Mouse (Mus musculus): ENCODE measurements around the gene Kxd1. TPM values are rescaled to one million over a fixed set of nuclear protein-coding genes. Genes with fewer than 3 reads are reported as not detected.

Kxd1 gene
- polyA plus RNA-seq, 1 experiment from 2014 or later, result 47.4 TPM

DNA sequence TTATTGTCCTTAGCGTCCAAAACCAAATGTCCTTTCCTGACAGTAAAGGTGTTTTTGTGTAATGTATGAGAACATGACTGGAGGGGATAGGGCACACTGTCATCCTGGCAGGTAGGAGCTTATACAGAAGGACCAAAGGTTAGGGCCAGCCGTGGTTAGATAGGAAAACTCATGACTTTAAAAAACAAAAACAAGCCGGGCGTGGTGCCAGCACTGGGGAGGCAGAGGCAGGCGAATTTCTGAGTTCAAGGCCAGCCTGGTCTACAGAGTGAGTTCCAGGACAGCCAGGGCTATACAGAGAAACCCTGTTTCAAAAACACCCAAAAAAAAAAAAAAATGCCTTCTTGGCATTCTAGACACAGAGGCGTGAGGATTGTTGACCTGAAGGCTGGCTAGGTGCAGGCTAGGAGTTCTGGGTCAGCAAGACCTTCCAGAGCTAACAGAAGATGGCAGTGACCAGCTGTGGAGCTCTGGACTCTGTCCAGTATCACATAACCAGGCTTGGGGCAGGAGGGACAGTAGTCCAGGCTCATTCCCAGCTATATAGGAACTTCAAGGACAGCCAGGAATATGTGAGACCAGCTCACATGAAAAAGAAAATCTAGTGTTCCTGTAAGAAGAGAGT, 36.1 kb upstream of the Kxd1 start:
- DNase-seq (ENCODE audit: low spot score) (no peak), ATAC-seq (replicated peaks; ENCODE audit: insufficient number of reproducible peaks, low FRiP score, low TSS enrichment, low read depth) (no peak)
- H3K9me3 ChIP-seq (replicated peaks; ENCODE audit: control insufficient read depth, low read length), result no peaks in the 10 kb centered on the region
- H3K4me3 ChIP-seq (ENCODE audit: low read depth, low read length), result no peak overlapping the region
- H3K36me3 ChIP-seq (replicated peaks; ENCODE audit: control insufficient read depth, insufficient read depth, low read depth, low read length), result no peaks in the 10 kb centered on the region
- WGBS, result 96% methylated on average over 6 of the region's 6 CpGs
- H3K27ac ChIP-seq (replicated peaks; ENCODE audit: low read depth, low read length), result no peak overlapping the region
- no peaks in the 10 kb centered on the region for H3K27me3 ChIP-seq (ENCODE audit: control insufficient read depth, insufficient read depth, low read length)
- no peak overlapping the region for H3K4me2 ChIP-seq (ENCODE audit: low read depth, low read length)
- H3K4me1 ChIP-seq (ENCODE audit: control insufficient read depth, insufficient read depth, low read length), result no peaks in the 10 kb centered on the region
- no peak overlapping the region for H3K9ac ChIP-seq (replicated peaks; ENCODE audit: low read length)

DNA sequence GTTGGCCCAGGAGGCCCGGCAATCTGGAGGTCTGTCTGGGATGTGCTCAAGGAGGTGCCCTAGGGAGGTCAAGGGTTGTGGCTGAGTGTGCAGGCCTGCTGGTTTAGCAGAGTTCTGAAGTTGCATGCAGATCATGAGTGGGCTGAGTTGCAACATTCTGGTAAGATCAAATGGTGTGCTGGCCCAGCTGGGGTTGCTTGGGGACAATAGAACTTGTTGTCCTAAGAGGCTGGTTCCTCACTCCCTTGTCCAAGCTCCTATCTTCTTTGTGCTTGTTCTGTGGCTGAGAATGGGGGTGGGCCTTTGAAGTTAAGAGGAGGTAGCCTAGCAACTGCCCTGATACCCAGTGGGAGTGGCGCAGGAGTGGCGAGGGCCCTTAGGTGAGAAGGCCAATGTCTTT, 35.0 kb upstream of the Kxd1 start:
- DNase-seq (ENCODE audit: low spot score) (no peak), ATAC-seq (replicated peaks; ENCODE audit: insufficient number of reproducible peaks, low FRiP score, low TSS enrichment, low read depth) (no peak)
- H3K27me3 ChIP-seq (ENCODE audit: control insufficient read depth, insufficient read depth, low read length), result no peaks in the 10 kb centered on the region
- no peaks in the 10 kb centered on the region for H3K9me3 ChIP-seq (replicated peaks; ENCODE audit: control insufficient read depth, low read length)
- H3K4me1 ChIP-seq (ENCODE audit: control insufficient read depth, insufficient read depth, low read length), result no peaks in the 10 kb centered on the region
- no peak overlapping the region for H3K4me3 ChIP-seq (ENCODE audit: low read depth, low read length)
- WGBS, result 83% methylated on average over 3 of the region's 3 CpGs
- no peak overlapping the region for H3K27ac ChIP-seq (replicated peaks; ENCODE audit: low read depth, low read length)
- H3K36me3 ChIP-seq (replicated peaks; ENCODE audit: control insufficient read depth, insufficient read depth, low read depth, low read length), result no peaks in the 10 kb centered on the region
- no peak overlapping the region for H3K4me2 ChIP-seq (ENCODE audit: low read depth, low read length)
- no peak overlapping the region for H3K9ac ChIP-seq (replicated peaks; ENCODE audit: low read length)

DNA sequence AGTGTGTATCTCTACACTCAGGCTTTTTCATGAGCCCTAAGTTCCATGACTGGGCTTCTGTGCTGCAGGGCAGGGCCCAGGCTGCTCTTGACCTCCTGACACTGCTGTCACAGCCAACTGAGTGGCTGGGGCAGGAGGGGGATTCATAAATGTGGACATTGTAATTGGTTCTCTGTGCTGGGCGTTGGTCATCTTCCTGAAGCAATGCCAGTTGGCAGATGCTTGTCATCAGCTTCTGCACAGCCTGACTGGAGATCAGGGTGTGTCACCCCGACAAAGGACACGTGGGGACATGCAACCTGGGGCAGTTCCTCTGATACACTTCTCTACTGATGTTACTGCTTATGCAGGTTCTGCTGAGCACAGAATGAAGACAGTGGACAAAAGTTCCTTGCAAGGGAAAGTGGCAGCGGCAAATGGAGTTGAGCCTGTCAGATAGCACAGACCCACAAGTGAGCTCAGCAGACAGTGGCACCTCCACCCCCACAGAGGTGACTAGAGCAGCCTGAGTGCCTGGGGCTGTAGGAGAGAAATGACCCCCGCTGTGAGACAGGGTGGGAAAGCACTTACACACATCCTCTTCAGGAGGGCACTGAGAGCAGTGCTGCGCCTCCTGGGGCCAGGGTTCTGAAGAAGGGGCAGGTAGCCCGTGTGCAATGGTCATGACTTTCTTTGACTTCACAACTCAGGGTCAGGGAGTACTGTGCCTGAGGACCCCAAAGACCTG, 34.2 kb upstream of the Kxd1 start:
- no peaks in the 10 kb centered on the region for H3K4me1 ChIP-seq (ENCODE audit: control insufficient read depth, insufficient read depth, low read length)
- no peak overlapping the region for H3K4me3 ChIP-seq (ENCODE audit: low read depth, low read length)
- no peaks in the 10 kb centered on the region for H3K27me3 ChIP-seq (ENCODE audit: control insufficient read depth, insufficient read depth, low read length)
- H3K4me2 ChIP-seq (ENCODE audit: low read depth, low read length), result no peak overlapping the region
- DNase-seq (ENCODE audit: low spot score), result no peak
- H3K9ac ChIP-seq (replicated peaks; ENCODE audit: low read length), result peak overlapping the region; percentile 22; the same call in 1 of the 2 replicates
- ATAC-seq (replicated peaks; ENCODE audit: insufficient number of reproducible peaks, low FRiP score, low TSS enrichment, low read depth), result no peak
- WGBS, result 65% methylated on average over 7 of the region's 7 CpGs
- no peak overlapping the region for H3K27ac ChIP-seq (replicated peaks; ENCODE audit: low read depth, low read length)
- no peaks in the 10 kb centered on the region for H3K36me3 ChIP-seq (replicated peaks; ENCODE audit: control insufficient read depth, insufficient read depth, low read depth, low read length)
- H3K9me3 ChIP-seq (replicated peaks; ENCODE audit: control insufficient read depth, low read length), result no peaks in the 10 kb centered on the region

DNA sequence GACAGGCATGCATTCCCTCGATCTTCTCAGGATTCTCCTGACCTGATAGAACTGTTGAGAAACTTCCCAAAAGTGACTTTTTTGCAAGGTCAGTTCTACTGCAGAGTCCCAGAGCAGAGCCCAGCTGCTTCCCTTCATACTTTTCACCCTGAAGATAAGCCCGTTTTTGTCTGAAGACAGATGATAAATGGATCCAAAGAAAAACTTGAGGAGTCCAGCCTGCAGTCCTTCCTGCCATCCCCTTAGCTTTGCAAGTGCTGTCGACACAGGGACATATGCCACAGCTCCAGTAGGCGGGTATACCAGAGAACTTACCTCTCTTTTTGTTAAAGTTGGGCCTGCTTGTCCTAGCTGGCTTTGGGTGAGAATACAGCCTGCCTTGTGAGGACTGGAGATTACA, 33.6 kb upstream of the Kxd1 start:
- Histone ChIP-seq H3K9me3 (replicated peaks; ENCODE audit: control insufficient read depth, low read length) (no peaks in the 10 kb centered on the region), H3K4me3 (ENCODE audit: low read depth, low read length) (no peak overlapping the region), H3K4me2 (ENCODE audit: low read depth, low read length) (no peak overlapping the region), H3K27ac (replicated peaks; ENCODE audit: low read depth, low read length) (no peak overlapping the region), H3K27me3 (ENCODE audit: control insufficient read depth, insufficient read depth, low read length) (no peaks in the 10 kb centered on the region), H3K9ac (replicated peaks; ENCODE audit: low read length) (peak overlapping the region; percentile 22; the same call in 1 of the 2 replicates), H3K36me3 (replicated peaks; ENCODE audit: control insufficient read depth, insufficient read depth, low read depth, low read length) (no peaks in the 10 kb centered on the region), H3K4me1 (ENCODE audit: control insufficient read depth, insufficient read depth, low read length) (no peaks in the 10 kb centered on the region)
- WGBS, result 66% methylated on average over 4 of the region's 4 CpGs
- ATAC-seq (replicated peaks; ENCODE audit: insufficient number of reproducible peaks, low FRiP score, low TSS enrichment, low read depth) (no peak), DNase-seq (ENCODE audit: low spot score) (no peak)

DNA sequence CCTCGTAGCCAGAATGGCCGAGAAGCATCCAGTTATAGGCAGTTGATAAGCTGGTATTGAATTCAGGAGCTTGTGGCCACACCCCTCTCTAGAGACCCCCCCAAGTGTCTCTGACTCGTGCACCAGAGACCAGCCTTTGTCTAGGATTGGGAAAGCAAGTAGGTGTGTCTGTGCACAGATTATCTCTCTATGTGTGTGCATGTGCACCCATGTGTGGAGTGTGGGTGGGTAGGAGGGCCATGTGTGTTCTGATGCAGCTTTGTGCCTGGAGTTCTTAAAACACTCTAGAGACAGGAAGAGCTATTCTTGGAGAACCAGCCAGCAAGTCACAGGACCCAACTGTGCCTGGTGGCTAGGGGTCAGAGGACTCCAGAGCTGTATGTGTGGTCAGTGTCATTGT, 32.8 kb upstream of the Kxd1 start:
- ATAC-seq (replicated peaks; ENCODE audit: insufficient number of reproducible peaks, low FRiP score, low TSS enrichment, low read depth) (no peak), DNase-seq (ENCODE audit: low spot score) (no peak)
- Histone ChIP-seq H3K4me2 (ENCODE audit: low read depth, low read length) (no peak overlapping the region), H3K9me3 (replicated peaks; ENCODE audit: control insufficient read depth, low read length) (no peaks in the 10 kb centered on the region), H3K36me3 (replicated peaks; ENCODE audit: control insufficient read depth, insufficient read depth, low read depth, low read length) (no peaks in the 10 kb centered on the region), H3K27me3 (ENCODE audit: control insufficient read depth, insufficient read depth, low read length) (no peaks in the 10 kb centered on the region), H3K27ac (replicated peaks; ENCODE audit: low read depth, low read length) (no peak overlapping the region), H3K4me1 (ENCODE audit: control insufficient read depth, insufficient read depth, low read length) (no peaks in the 10 kb centered on the region), H3K4me3 (ENCODE audit: low read depth, low read length) (no peak overlapping the region), H3K9ac (replicated peaks; ENCODE audit: low read length) (no peak overlapping the region)
- 78% methylated on average over 3 of the region's 3 CpGs for WGBS

DNA sequence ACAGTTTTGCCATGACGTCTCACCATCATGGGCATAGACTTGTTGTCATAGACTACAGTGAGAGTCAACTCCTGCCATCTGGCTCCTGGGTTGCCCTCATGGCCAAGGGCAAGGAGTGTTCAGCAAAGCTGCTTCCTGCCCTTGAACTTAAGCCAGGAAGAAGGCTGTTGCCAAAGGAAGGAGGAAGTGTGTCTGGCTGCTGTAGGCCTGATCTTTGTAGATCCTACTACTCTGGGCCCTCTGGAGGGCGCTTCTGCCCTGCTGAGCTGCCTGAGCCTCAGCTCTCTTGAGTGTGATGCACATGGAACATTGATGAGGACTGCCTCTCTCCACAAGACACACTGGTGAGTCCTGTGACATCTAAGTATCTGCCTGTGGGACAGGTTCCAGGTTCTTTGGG, 32.3 kb upstream of the Kxd1 start:
- no peak overlapping the region for H3K4me3 ChIP-seq (ENCODE audit: low read depth, low read length)
- H3K36me3 ChIP-seq (replicated peaks; ENCODE audit: control insufficient read depth, insufficient read depth, low read depth, low read length), result no peaks in the 10 kb centered on the region
- H3K27ac ChIP-seq (replicated peaks; ENCODE audit: low read depth, low read length), result no peak overlapping the region
- DNase-seq (ENCODE audit: low spot score) (no peak), ATAC-seq (replicated peaks; ENCODE audit: insufficient number of reproducible peaks, low FRiP score, low TSS enrichment, low read depth) (no peak)
- H3K27me3 ChIP-seq (ENCODE audit: control insufficient read depth, insufficient read depth, low read length), result no peaks in the 10 kb centered on the region
- H3K4me2 ChIP-seq (ENCODE audit: low read depth, low read length), result no peak overlapping the region
- H3K9me3 ChIP-seq (replicated peaks; ENCODE audit: control insufficient read depth, low read length), result no peaks in the 10 kb centered on the region
- no peak overlapping the region for H3K9ac ChIP-seq (replicated peaks; ENCODE audit: low read length)
- WGBS, result 84% methylated on average over 2 of the region's 2 CpGs
- H3K4me1 ChIP-seq (ENCODE audit: control insufficient read depth, insufficient read depth, low read length), result no peaks in the 10 kb centered on the region

DNA sequence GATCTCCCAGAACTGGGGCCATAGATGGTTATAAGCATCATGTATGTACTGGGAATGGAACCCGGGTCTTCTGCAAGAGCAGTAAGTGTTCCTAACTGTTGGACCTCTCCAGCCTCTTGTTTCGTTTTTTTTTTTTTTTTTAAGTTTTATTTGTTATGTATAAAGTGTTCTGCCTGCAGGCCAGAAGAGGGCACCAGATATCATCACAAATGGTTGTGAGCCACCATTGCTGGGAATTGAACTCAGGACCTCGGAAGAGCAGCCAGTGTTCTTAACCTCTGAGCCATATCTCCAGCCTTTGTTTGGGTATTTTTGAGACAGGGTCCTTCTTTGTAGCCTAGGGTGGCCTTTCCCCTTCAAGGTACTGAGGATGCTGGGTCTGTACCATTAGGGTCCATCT, 31.2 kb upstream of the Kxd1 start:
- ATAC-seq (replicated peaks; ENCODE audit: insufficient number of reproducible peaks, low FRiP score, low TSS enrichment, low read depth), result no peak
- 77% methylated on average over 3 of the region's 3 CpGs for WGBS

DNA sequence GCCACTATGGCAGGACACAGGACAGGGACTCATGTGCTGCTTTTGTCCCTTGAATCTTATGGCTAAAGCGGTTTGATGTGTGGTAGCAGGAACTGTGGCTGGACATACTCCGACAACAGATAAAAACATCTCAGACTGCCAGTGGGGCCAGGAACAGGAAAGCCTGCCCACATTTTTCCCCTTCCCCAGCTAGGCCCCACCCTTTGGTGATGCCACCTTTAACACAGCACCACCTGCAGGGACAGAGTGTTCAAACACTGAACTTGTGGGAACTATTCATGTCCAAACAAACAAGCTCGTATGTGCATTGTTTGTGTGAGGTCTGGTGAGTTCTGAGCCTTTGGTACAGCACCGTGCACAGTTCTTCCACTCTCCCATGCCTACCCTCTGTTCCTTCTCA, 30.6 kb upstream of the Kxd1 start:
- no peak overlapping the region for H3K4me3 ChIP-seq (ENCODE audit: low read depth, low read length)
- ATAC-seq (replicated peaks; ENCODE audit: insufficient number of reproducible peaks, low FRiP score, low TSS enrichment, low read depth) (no peak), DNase-seq (ENCODE audit: low spot score) (no peak)
- H3K36me3 ChIP-seq (replicated peaks; ENCODE audit: control insufficient read depth, insufficient read depth, low read depth, low read length), result no peaks in the 10 kb centered on the region
- WGBS, result 73% methylated on average over 4 of the region's 4 CpGs
- H3K27ac ChIP-seq (replicated peaks; ENCODE audit: low read depth, low read length), result no peak overlapping the region
- H3K4me2 ChIP-seq (ENCODE audit: low read depth, low read length), result no peak overlapping the region
- H3K9me3 ChIP-seq (replicated peaks; ENCODE audit: control insufficient read depth, low read length), result no peaks in the 10 kb centered on the region
- H3K27me3 ChIP-seq (ENCODE audit: control insufficient read depth, insufficient read depth, low read length), result no peaks in the 10 kb centered on the region
- no peaks in the 10 kb centered on the region for H3K4me1 ChIP-seq (ENCODE audit: control insufficient read depth, insufficient read depth, low read length)
- no peak overlapping the region for H3K9ac ChIP-seq (replicated peaks; ENCODE audit: low read length)

More for the DNA sequence above, 31.2 kb upstream of the Kxd1 start:
- no peaks in the 10 kb centered on the region for H3K36me3 ChIP-seq (replicated peaks; ENCODE audit: control insufficient read depth, insufficient read depth, low read depth, low read length)
- no peak overlapping the region for H3K9ac ChIP-seq (replicated peaks; ENCODE audit: low read length)
- no peak overlapping the region for H3K27ac ChIP-seq (replicated peaks; ENCODE audit: low read depth, low read length)
- H3K4me3 ChIP-seq (ENCODE audit: low read depth, low read length), result no peak overlapping the region
- H3K27me3 ChIP-seq (ENCODE audit: control insufficient read depth, insufficient read depth, low read length), result no peaks in the 10 kb centered on the region
- no peak overlapping the region for H3K4me2 ChIP-seq (ENCODE audit: low read depth, low read length)
- no peak for DNase-seq (ENCODE audit: low spot score)
- H3K9me3 ChIP-seq (replicated peaks; ENCODE audit: control insufficient read depth, low read length), result no peaks in the 10 kb centered on the region
- no peaks in the 10 kb centered on the region for H3K4me1 ChIP-seq (ENCODE audit: control insufficient read depth, insufficient read depth, low read length)
